ENCODE assay signal across 9 mouse cellular contexts in genomic region chr7:71456421-71456820, GRCm38 (mm10).
DNase-seq lines count a peak whose midpoint lies in the region; ATAC-seq and TF ChIP-seq lines count a peak whose summit lies in the region.
"Had no signal": no experiment of that assay in that cellular context is flagged by ENCODE, and none has a peak within 500 bp of the region (broad histone marks: within the 10 kb centered on the region; RNA-seq: fewer than 3 reads in every experiment).

No protein-coding gene starts in this region.

- ATAC-seq in kidney, embryonic 15.5 days (replicated peaks; ENCODE audit: low FRiP score): no peak
- no peak for ATAC-seq in liver, embryonic 12.5 days

- WGBS in kidney, embryonic 15.5 days: 51% methylated on average over 13 of the region's 13 CpGs
- WGBS in liver, embryonic 12.5 days (ENCODE audit: insufficient replicate concordance): 75% methylated on average over 13 of the region's 13 CpGs

- TF ChIP-seq POLR2A in ES-Bruce4 (IDR thresholded peaks at IDR 0.05; ENCODE audit: insufficient read depth, low read length): no peak

- TF ChIP-seq EP300 in ES-Bruce4 (IDR thresholded peaks at IDR 0.05; ENCODE audit: insufficient read depth, low read depth, low read length): peak; percentile 67; the same call in 1 of the 2 replicates

- no peak overlapping the region for H3K4me3 ChIP-seq in kidney, embryonic 15.5 days (replicated peaks)
- H3K4me3 ChIP-seq in ES-Bruce4 (ENCODE audit: low read depth, low read length): no peak overlapping the region
- no peak overlapping the region for H3K4me3 ChIP-seq in liver, embryonic 12.5 days

- H3K4me1 ChIP-seq in kidney, embryonic 15.5 days: peaks cover 31% of the 10 kb centered on the region
- no peaks in the 10 kb centered on the region for H3K4me1 ChIP-seq in ES-Bruce4 (ENCODE audit: control insufficient read depth, insufficient read depth, low read length)
- H3K4me1 ChIP-seq in liver, embryonic 12.5 days: peaks cover 13% of the 10 kb centered on the region

- H3K9ac ChIP-seq in kidney, embryonic 15.5 days: no peak overlapping the region
- H3K9ac ChIP-seq in ES-Bruce4 (ENCODE audit: low read depth, poor library complexity, severe bottlenecking): no peak overlapping the region
- no peak overlapping the region for H3K9ac ChIP-seq in liver, embryonic 12.5 days

- no peak for DNase-seq in kidney, postnatal 25 days
- DNase-seq in 3134 (ENCODE audit: extremely low read depth, insufficient read length, low spot score): peak; percentile 0
- DNase-seq in embryo, embryonic 10.5 days (ENCODE audit: low spot score): no peak
- no peak for DNase-seq in left cerebral cortex, adult 9 months (ENCODE audit: low spot score in 2 of 2)
- DNase-seq: cerebellum, postnatal 14 days had no signal

- H3K36me3 ChIP-seq in kidney, embryonic 15.5 days: no peaks in the 10 kb centered on the region
- H3K36me3 ChIP-seq in ES-Bruce4 (ENCODE audit: control insufficient read depth, insufficient read depth, low read length, poor library complexity, severe bottlenecking): no peaks in the 10 kb centered on the region
- H3K36me3 ChIP-seq in liver, embryonic 12.5 days: no peaks in the 10 kb centered on the region
- H3K36me3 ChIP-seq: G1E had no signal

- peak overlapping the region; percentile 92 for H3K27ac ChIP-seq in kidney, embryonic 15.5 days
- H3K27ac ChIP-seq in ES-Bruce4 (ENCODE audit: insufficient read depth, low read length): no peak overlapping the region
- H3K27ac ChIP-seq in liver, embryonic 12.5 days: no peak overlapping the region

- peak overlapping the region; percentile 24 for H3K4me2 ChIP-seq in kidney, embryonic 15.5 days
- peak overlapping the region; percentile 2 for H3K4me2 ChIP-seq in liver, embryonic 12.5 days

- H3K27me3 ChIP-seq in kidney, embryonic 15.5 days: no peaks in the 10 kb centered on the region
- no peaks in the 10 kb centered on the region for H3K27me3 ChIP-seq in ES-Bruce4 (ENCODE audit: control insufficient read depth, insufficient read depth, low read length, poor library complexity, severe bottlenecking)
- H3K27me3 ChIP-seq in liver, embryonic 12.5 days (replicated peaks): no peaks in the 10 kb centered on the region

- no peak for TF ChIP-seq CTCF in ES-Bruce4 (IDR thresholded peaks at IDR 0.05; ENCODE audit: low read depth, low read length)

- no peaks in the 10 kb centered on the region for H3K9me3 ChIP-seq in kidney, embryonic 15.5 days (replicated peaks)
- H3K9me3 ChIP-seq in ES-Bruce4 (replicated peaks; ENCODE audit: control insufficient read depth, insufficient read depth, low read length, poor library complexity, severe bottlenecking): peaks cover 12% of the 10 kb centered on the region
- H3K9me3 ChIP-seq in liver, embryonic 12.5 days (replicated peaks): no peaks in the 10 kb centered on the region
